Mouse (Mus musculus) brain, embryonic 14.5 days (tissue): ENCODE results near the gene Barx2.

ENCODE experiments used
- CTCF ChIP-seq: fragments of 200-500 bp; IDR thresholded peaks from 2 replicates; pipeline ENCODE4 v1.5.1; 2012; ENCODE audit warnings: inconsistent platforms, mild to moderate bottlenecking, moderate library complexity, borderline replicate concordance; ENCODE audit not compliant: insufficient read depth, insufficient read length; ENCODE audit errors: extremely low read depth
- POLR2A ChIP-seq: fragments of 200-500 bp; IDR thresholded peaks from 2 replicates; pipeline ENCODE4 v1.6.1; 2012; ENCODE audit warnings: mild to moderate bottlenecking, inconsistent platforms, borderline replicate concordance; ENCODE audit not compliant: poor library complexity, insufficient read depth, insufficient read length, severe bottlenecking; ENCODE audit errors: extremely low read depth

DNA sequence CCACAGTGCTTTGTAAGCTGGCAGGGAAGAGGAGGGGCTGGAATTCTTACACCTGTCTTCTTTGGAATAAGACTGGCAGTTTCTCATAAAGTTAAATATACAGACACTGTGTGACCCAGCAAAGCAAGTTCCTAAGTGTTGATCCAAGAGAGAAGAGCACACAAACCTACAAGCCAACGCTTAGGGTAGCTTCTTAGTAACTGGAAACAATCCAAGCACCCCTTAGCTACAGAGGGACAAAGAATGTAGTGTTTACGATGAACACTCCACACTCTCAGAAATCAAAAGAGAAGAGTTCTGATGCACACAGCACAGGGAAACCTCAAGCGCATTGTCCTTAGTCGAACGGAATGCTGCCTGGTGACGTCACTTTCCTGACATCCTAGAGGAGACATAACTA lies 49.4 kb downstream of the Barx2 start:
- TF ChIP-seq POLR2A (no peak), CTCF (no peak)
